Mouse (Mus musculus) brain, embryonic 14.5 days (tissue): ENCODE measurements around the gene Abtb2. TPM values are rescaled to one million over a fixed set of nuclear protein-coding genes. Genes with fewer than 3 reads are reported as not detected.
A peak's percentile ranks its signal among the peaks of the same experiment; 100 is the strongest.

Experiments used
- DNase-seq: peaks from one replicate; pipeline ENCODE4 v3.0.0-alpha.2; 2011; ENCODE audit warnings: low read depth
- CTCF ChIP-seq: fragments of 200-500 bp; IDR thresholded peaks from 2 replicates; pipeline ENCODE4 v1.5.1; 2012; ENCODE audit warnings: inconsistent platforms, mild to moderate bottlenecking, moderate library complexity, borderline replicate concordance; ENCODE audit not compliant: insufficient read depth, insufficient read length; ENCODE audit errors: extremely low read depth
- POLR2A ChIP-seq: fragments of 200-500 bp; IDR thresholded peaks from 2 replicates; pipeline ENCODE4 v1.6.1; 2012; ENCODE audit warnings: mild to moderate bottlenecking, inconsistent platforms, borderline replicate concordance; ENCODE audit not compliant: poor library complexity, insufficient read depth, insufficient read length, severe bottlenecking; ENCODE audit errors: extremely low read depth
- polyA plus RNA-seq: library from polyadenylated mRNA; depleted of rRNA; stranded (reverse); fragments of >200 nt; gene quantifications from 2 replicates; pipeline ENCODE4 v1.2.3, GENCODE M21; 2012

Abtb2 gene
- polyA plus RNA-seq, 1 experiment, result 16.7 TPM

- TF ChIP-seq POLR2A (no peak), CTCF (no peak)
These were observed 88.9 kb downstream of the Abtb2 start for GRCm38 (mm10) chr2:103655037-103655436.

DNA sequence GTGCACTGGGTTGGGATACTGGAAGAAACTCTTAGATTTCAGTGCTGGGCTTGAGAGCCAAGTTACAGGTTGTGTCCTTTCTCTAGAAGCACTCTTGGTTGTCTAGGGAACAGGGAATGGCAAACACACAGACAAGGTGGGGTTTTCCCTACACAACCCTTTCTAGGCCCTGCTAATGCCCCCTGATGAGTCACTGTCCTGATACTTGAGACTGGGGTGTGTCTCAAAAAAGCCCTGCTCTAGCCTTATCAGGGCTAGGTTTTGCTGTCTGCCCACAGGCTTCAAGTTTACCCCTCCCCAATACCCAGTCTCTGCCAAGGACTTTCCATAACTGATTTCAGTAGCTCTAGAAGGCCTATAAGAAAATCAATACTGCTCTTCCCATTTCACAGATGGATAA, 89.9 kb downstream of the Abtb2 start:
- TF ChIP-seq CTCF (no peak), POLR2A (no peak)
- DNase-seq, result no peak

More at GRCm38 (mm10) chr2:103655037-103655436, 88.9 kb downstream of the Abtb2 start:
- DNase-seq, result no peak

- DNase-seq, result no peak
- no peak for TF ChIP-seq CTCF
- TF ChIP-seq POLR2A, result no peak
These were observed 93.1 kb downstream of the Abtb2 start for GRCm38 (mm10) chr2:103659167-103659566.

- peak; percentile 38 for DNase-seq
- TF ChIP-seq CTCF, result no peak
- TF ChIP-seq POLR2A, result no peak
These were observed 93.8 kb downstream of the Abtb2 start for GRCm38 (mm10) chr2:103659648-103660556.

GRCm38 (mm10) chr2:103661696-103662095, 95.6 kb downstream of the Abtb2 start:
- TF ChIP-seq POLR2A (no peak), CTCF (no peak)
- no peak for DNase-seq

- no peak for DNase-seq
- TF ChIP-seq CTCF (no peak), POLR2A (no peak)
These were observed 96.0 kb downstream of the Abtb2 start for GRCm38 (mm10) chr2:103662121-103662520.

GRCm38 (mm10) chr2:103664341-103664740, 98.2 kb downstream of the Abtb2 start:
- no peak for DNase-seq
- TF ChIP-seq POLR2A, result no peak
- TF ChIP-seq CTCF, result no peak

DNA sequence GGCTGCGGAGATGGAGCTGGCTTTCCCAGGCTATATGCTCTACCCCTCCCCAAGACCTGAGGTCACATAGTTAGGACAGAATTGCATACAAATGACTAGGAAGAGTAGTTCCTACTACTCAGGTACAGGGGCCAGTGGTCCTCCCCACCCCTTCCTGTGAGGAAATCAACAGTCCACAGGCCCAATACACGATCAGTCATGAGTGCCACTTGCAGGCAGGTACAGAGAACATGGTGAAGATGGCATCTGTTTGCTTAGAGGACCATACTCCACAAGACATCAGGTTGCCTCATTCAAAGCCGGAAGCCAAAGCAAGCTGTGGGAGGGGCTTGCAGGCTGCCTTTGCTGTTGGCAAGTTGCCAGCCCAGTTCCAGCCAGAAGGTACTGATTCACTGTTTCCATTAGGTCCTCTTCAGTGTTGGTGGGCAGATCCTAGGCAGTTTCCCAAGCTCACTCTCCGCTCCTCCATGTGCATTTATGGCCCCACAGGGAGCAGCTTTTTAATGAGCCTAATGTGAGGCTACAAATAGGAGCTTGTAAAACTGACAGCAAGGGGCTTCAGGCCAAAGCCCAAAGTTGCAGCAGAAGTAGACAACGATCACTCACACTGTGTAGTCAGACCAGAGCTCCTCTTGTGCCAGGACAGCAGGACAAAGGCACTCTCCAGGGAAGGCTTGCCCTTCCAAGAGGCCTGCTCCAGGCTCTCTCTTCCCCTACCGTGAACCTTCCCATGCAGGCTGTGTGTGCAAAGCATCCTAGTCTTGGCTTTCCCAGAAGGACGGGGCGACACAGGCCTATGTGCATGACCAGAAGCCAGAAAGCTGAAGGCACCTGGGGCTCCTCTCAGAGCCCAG, 102.1 kb downstream of the Abtb2 start:
- DNase-seq, result peak; percentile 91

GRCm38 (mm10) chr2:103668939-103669338, 102.8 kb downstream of the Abtb2 start:
- TF ChIP-seq POLR2A (no peak), CTCF (no peak)
- no peak for DNase-seq

More for the DNA sequence above, 102.1 kb downstream of the Abtb2 start:
- TF ChIP-seq CTCF (no peak), POLR2A (no peak)

GRCm38 (mm10) chr2:103669561-103669960, 103.5 kb downstream of the Abtb2 start:
- DNase-seq, result no peak
- TF ChIP-seq CTCF, result no peak
- no peak for TF ChIP-seq POLR2A

- peak; percentile 95 for DNase-seq
- TF ChIP-seq CTCF, result no peak
- no peak for TF ChIP-seq POLR2A
These were observed 104.2 kb downstream of the Abtb2 start for GRCm38 (mm10) chr2:103670276-103670680.

- no peak for DNase-seq
- TF ChIP-seq POLR2A, result no peak
- TF ChIP-seq CTCF, result no peak
These were observed 106.5 kb downstream of the Abtb2 start for GRCm38 (mm10) chr2:103672573-103673119.
